Mouse (Mus musculus) kidney, postnatal 0 days (tissue): ENCODE results near the gene Cog5. TPM values are rescaled to one million over a fixed set of nuclear protein-coding genes. Genes with fewer than 3 reads are reported as not detected.

ENCODE experiments used
- ATAC-seq: fragments of 200-750 bp; cut with Nextera tagmentation; replicated peaks from 2 replicates; pipeline ENCODE4 v1.8.0; 2017; ENCODE audit warnings: low read depth, moderate number of reproducible peaks, moderate TSS enrichment, moderate library complexity; ENCODE audit not compliant: low FRiP score
- DNase-seq: peaks from one replicate; pipeline ENCODE4 v3.0.0-alpha.2; 2016; ENCODE audit warnings: low spot score
- H3K27ac ChIP-seq: fragments of 300-500 bp; sonication (generic); 2 replicates; pipeline ENCODE4 v1.5.1; 2014; ENCODE audit warnings: mild to moderate bottlenecking
- H3K27me3 ChIP-seq: fragments of 300-500 bp; sonication (generic); 2 replicates; pipeline ENCODE4 v1.6.1; 2014; ENCODE audit warnings: low read length, mixed read lengths; ENCODE audit not compliant: insufficient read depth
- H3K36me3 ChIP-seq: fragments of 300-500 bp; sonication (generic); 2 replicates; pipeline ENCODE4 v1.6.1; 2014; ENCODE audit warnings: low read length, mixed read lengths; ENCODE audit not compliant: insufficient read depth
- H3K4me1 ChIP-seq: fragments of 300-500 bp; sonication (generic); replicated peaks from 2 replicates; pipeline ENCODE4 v1.6.1; 2014; ENCODE audit warnings: antibody characterized with exemption, low read length, mixed read lengths; ENCODE audit not compliant: insufficient read depth
- H3K4me2 ChIP-seq: fragments of 300-500 bp; sonication (generic); 2 replicates; pipeline ENCODE4 v1.6.1; 2014; ENCODE audit warnings: mild to moderate bottlenecking, low read length, moderate library complexity, mixed read lengths
- H3K4me3 ChIP-seq: fragments of 300-500 bp; sonication (generic); replicated peaks from 2 replicates; pipeline ENCODE4 v1.5.1; 2014; ENCODE audit warnings: low read depth, low read length
- H3K9ac ChIP-seq: fragments of 300-500 bp; sonication (generic); 2 replicates; pipeline ENCODE4 v1.6.1; 2014; ENCODE audit warnings: low read depth, low read length
- H3K9me3 ChIP-seq: fragments of 300-500 bp; sonication (generic); replicated peaks from 2 replicates; pipeline ENCODE4 v1.6.1; 2016; ENCODE audit warnings: low read length, inconsistent platforms, mixed read lengths
- CTCF ChIP-seq: IDR thresholded peaks from 2 replicates; pipeline ENCODE4 v1.5.1; 2016; ENCODE audit warnings: antibody characterized with exemption, low read depth, mild to moderate bottlenecking, moderate library complexity
- WGBS: fragments of 180-500 bp; shearing (Covaris S2); extraction: QIAGEN DNeasy Blood & Tissue Kit; methylation state at CpG from one replicate; pipeline ENCODE4 v1.1.7; 2014; 5-methylcytosine and 5-hydroxymethylcytosine counted together
- polyA plus RNA-seq: library from polyadenylated mRNA; unstranded; fragments of >200 nt; fragmentation: Nextera tagmentation; extraction: Ambion mirVana; gene quantifications from 2 replicates; pipeline ENCODE4 v1.2.1, GENCODE M21; 2015

The Cog5 gene
- polyA plus RNA-seq, 1 experiment from 2014 or later, result 22.9 TPM

DNA sequence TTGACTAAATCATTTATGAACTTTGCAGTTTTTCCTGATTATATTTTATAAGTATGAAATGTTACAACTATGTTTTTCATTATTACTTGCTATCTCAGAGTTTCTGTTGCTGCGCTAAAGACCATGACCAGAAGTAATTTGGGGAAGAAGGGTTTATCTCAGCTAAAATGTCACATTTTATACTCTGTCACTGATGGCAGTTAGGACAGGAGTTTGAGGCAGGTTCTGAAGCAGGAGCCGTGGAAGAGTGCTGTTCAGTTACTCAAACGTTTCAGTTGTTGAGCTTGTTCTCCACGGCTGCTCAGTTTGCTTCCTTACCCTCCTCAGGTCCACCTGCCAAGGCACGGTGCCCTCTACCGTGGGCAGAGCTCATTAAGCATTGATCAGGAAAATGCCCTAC is 11.3 kb downstream of the Cog5 start:
- H3K27me3 ChIP-seq, result no peaks in the 10 kb centered on the region
- H3K4me1 ChIP-seq, result no peaks in the 10 kb centered on the region
- 71% methylated on average over 6 of the region's 6 CpGs for WGBS
- peaks cover 24% of the 10 kb centered on the region; the same call in 1 of the 2 replicates for H3K36me3 ChIP-seq
- no peak overlapping the region for H3K4me3 ChIP-seq
- H3K27ac ChIP-seq, result no peak overlapping the region
- DNase-seq, result no peak
- H3K4me2 ChIP-seq, result no peak overlapping the region
- no peak for ATAC-seq
- H3K9me3 ChIP-seq, result no peaks in the 10 kb centered on the region
- no peak overlapping the region for H3K9ac ChIP-seq
- no peak for TF ChIP-seq CTCF

GRCm38 (mm10) chr12:31667187-31667586 is 12.5 kb downstream of the Cog5 start:
- no peaks in the 10 kb centered on the region for H3K4me1 ChIP-seq
- no peak for TF ChIP-seq CTCF
- no peak overlapping the region for H3K9ac ChIP-seq
- WGBS, result 76% methylated on average over 3 of the region's 3 CpGs
- no peak overlapping the region for H3K4me2 ChIP-seq
- H3K9me3 ChIP-seq, result no peaks in the 10 kb centered on the region
- H3K4me3 ChIP-seq, result no peak overlapping the region
- no peak overlapping the region for H3K27ac ChIP-seq
- ATAC-seq (no peak), DNase-seq (no peak)
- H3K36me3 ChIP-seq, result peaks cover 22% of the 10 kb centered on the region; the same call in 1 of the 2 replicates
- no peaks in the 10 kb centered on the region for H3K27me3 ChIP-seq

DNA sequence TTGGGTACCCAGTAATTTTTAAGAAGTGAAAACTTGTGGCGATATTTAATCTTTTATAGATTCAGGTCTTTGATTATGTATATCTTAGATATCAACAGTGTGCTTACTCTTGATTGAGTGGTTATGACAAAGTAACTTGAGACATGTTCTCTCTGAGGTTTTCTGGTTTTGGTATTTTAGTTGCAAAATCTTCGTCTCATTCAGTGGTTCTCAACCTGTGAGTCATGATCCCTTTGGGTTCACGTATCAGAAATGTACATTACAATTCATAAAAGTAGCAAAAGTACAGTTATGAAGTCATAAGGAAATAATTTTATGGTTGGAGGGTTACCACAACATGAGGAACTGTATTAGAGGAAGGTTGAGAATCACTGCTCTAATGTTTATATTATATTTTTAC is 32.0 kb downstream of the Cog5 start:
- no peak overlapping the region for H3K4me3 ChIP-seq
- H3K36me3 ChIP-seq, result no peaks in the 10 kb centered on the region
- TF ChIP-seq CTCF, result no peak
- H3K9me3 ChIP-seq, result no peaks in the 10 kb centered on the region
- no peak overlapping the region for H3K4me2 ChIP-seq
- ATAC-seq (no peak), DNase-seq (no peak)
- WGBS, result 84% methylated on average over 3 of the region's 3 CpGs
- no peaks in the 10 kb centered on the region for H3K4me1 ChIP-seq
- H3K27ac ChIP-seq, result no peak overlapping the region
- H3K9ac ChIP-seq, result no peak overlapping the region
- no peaks in the 10 kb centered on the region for H3K27me3 ChIP-seq

GRCm38 (mm10) chr12:31693278-31693677 is 38.6 kb downstream of the Cog5 start:
- WGBS, result 85% methylated on average over 1 of the region's 1 CpGs
- Histone ChIP-seq H3K27ac (no peak overlapping the region), H3K9me3 (no peaks in the 10 kb centered on the region; the same call in 1 of the 2 replicates), H3K4me3 (no peak overlapping the region), H3K4me1 (no peaks in the 10 kb centered on the region), H3K9ac (no peak overlapping the region), H3K4me2 (no peak overlapping the region), H3K36me3 (peaks cover 4% of the 10 kb centered on the region; the same call in 1 of the 2 replicates), H3K27me3 (no peaks in the 10 kb centered on the region)
- no peak for TF ChIP-seq CTCF
- DNase-seq (no peak), ATAC-seq (no peak)

- DNase-seq (no peak), ATAC-seq (no peak)
- no peak overlapping the region for H3K27ac ChIP-seq
- no peak overlapping the region for H3K4me2 ChIP-seq
- H3K9me3 ChIP-seq, result no peaks in the 10 kb centered on the region; the same call in 1 of the 2 replicates
- H3K4me1 ChIP-seq, result no peaks in the 10 kb centered on the region
- no peak overlapping the region for H3K4me3 ChIP-seq
- TF ChIP-seq CTCF, result no peak
- peaks cover 4% of the 10 kb centered on the region; the same call in 1 of the 2 replicates for H3K36me3 ChIP-seq
- no peaks in the 10 kb centered on the region for H3K27me3 ChIP-seq
- WGBS, result 68% methylated on average over 5 of the region's 5 CpGs
- H3K9ac ChIP-seq, result no peak overlapping the region
Measured at GRCm38 (mm10) chr12:31700623-31701347, 46.1 kb downstream of the Cog5 start.

DNA sequence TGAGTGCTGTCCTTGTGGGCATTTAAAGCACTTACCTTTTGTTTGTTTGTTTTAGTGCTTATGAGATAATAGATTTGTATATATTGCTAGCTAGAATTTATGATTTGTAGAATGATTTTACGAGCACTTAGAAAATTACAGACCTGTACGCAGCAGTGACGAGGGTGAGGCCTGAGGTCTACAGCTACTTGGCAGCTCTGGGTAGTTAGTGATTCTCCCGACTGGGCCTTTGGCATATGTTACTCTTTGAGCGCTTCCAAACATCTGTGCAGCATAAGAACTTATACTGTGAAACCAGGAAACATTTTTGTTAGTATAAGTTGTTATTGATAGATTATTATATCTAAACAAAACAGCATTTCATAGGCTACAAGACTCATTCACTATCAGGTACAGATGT is 46.7 kb downstream of the Cog5 start:
- no peak for TF ChIP-seq CTCF
- Histone ChIP-seq H3K4me3 (no peak overlapping the region), H3K9me3 (no peaks in the 10 kb centered on the region; the same call in 1 of the 2 replicates), H3K36me3 (peaks cover 4% of the 10 kb centered on the region; the same call in 1 of the 2 replicates), H3K9ac (no peak overlapping the region), H3K4me1 (no peaks in the 10 kb centered on the region), H3K4me2 (no peak overlapping the region), H3K27me3 (no peaks in the 10 kb centered on the region), H3K27ac (no peak overlapping the region)
- no peak for DNase-seq
- no peak for ATAC-seq
- 73% methylated on average over 5 of the region's 5 CpGs for WGBS
